Mouse (Mus musculus) brown adipose tissue, adult 24 weeks (tissue): ENCODE data around the gene Lrrc36. TPM values are rescaled to one million over a fixed set of nuclear protein-coding genes. Genes with fewer than 3 reads are reported as not detected.

ENCODE experiments used
- H3K27ac ChIP-seq: fragments of 200-500 bp; replicated peaks from 2 replicates; pipeline ENCODE4 v1.5.1; 2012; ENCODE audit warnings: low read depth, mild to moderate bottlenecking, low read length
- H3K4me1 ChIP-seq: fragments of 200-500 bp; 2 replicates; pipeline ENCODE4 v1.6.1; 2012; ENCODE audit warnings: low read length, mixed read lengths; ENCODE audit not compliant: control insufficient read depth, insufficient read depth, insufficient read length
- H3K4me3 ChIP-seq: fragments of 200-500 bp; 2 replicates; pipeline ENCODE4 v1.5.1; 2012; ENCODE audit warnings: low read depth, mild to moderate bottlenecking, low read length, moderate library complexity; ENCODE audit not compliant: insufficient read depth
- polyA plus RNA-seq: library from polyadenylated mRNA; stranded (reverse); fragments of >200 nt; gene quantifications from 2 replicates; pipeline ENCODE4 v1.2.4, GENCODE M21; 2012; ENCODE audit not compliant: missing spikeins, insufficient read depth, insufficient read length

The Lrrc36 gene
- polyA plus RNA-seq, result 0.88 and 1.0 TPM in 2 replicates

GRCm38 (mm10) chr8:105413391-105413790 lies at the start of gene Lrrc36, which contains the start of gene Kctd19:
Lrrc36 (plus strand) TSS chr8:105413571.
Kctd19 (minus strand) TSS chr8:105413502.
- Histone ChIP-seq H3K4me1 (no peaks in the 10 kb centered on the region), H3K27ac (no peak within 1 kb of the TSS), H3K4me3 (peak within 1 kb of the TSS; percentile 50)

GRCm38 (mm10) chr8:105367107-105367506 lies 46.3 kb upstream of the Lrrc36 start:
- peaks cover 6% of the 10 kb centered on the region; the same call in 1 of the 2 replicates for H3K4me1 ChIP-seq
- H3K27ac ChIP-seq, result no peak overlapping the region
- H3K4me3 ChIP-seq, result no peak overlapping the region

GRCm38 (mm10) chr8:105372473-105372872 lies 40.9 kb upstream of the Lrrc36 start:
- H3K27ac ChIP-seq, result no peak overlapping the region
- no peak overlapping the region for H3K4me3 ChIP-seq
- no peaks in the 10 kb centered on the region for H3K4me1 ChIP-seq

- H3K27ac ChIP-seq, result no peak within 1 kb of the TSS
- H3K4me1 ChIP-seq, result no peaks in the 10 kb centered on the region
- H3K4me3 ChIP-seq, result no peak within 1 kb of the TSS
Observed at GRCm38 (mm10) chr8:105373032-105373431, 40.3 kb upstream of the Lrrc36 start, which contains the start of gene Plekhg4. Plekhg4 (plus strand) TSS chr8:105373274.

- no peak overlapping the region for H3K27ac ChIP-seq
Observed at GRCm38 (mm10) chr8:105374513-105374966, 38.8 kb upstream of the Lrrc36 start.

GRCm38 (mm10) chr8:105378673-105379072 lies 34.7 kb upstream of the Lrrc36 start:
- H3K4me3 ChIP-seq, result no peak overlapping the region
- H3K4me1 ChIP-seq, result peaks cover 9% of the 10 kb centered on the region
- no peak overlapping the region for H3K27ac ChIP-seq

More at GRCm38 (mm10) chr8:105374513-105374966, 38.8 kb upstream of the Lrrc36 start:
- H3K4me1 ChIP-seq, result peaks cover 9% of the 10 kb centered on the region
- no peak overlapping the region for H3K4me3 ChIP-seq

- no peak overlapping the region for H3K4me3 ChIP-seq
- H3K4me1 ChIP-seq, result peaks cover 9% of the 10 kb centered on the region
- no peak overlapping the region for H3K27ac ChIP-seq
Observed at GRCm38 (mm10) chr8:105380308-105380707, 33.1 kb upstream of the Lrrc36 start.

- H3K4me1 ChIP-seq, result peaks cover 17% of the 10 kb centered on the region
- H3K27ac ChIP-seq, result no peak overlapping the region
- H3K4me3 ChIP-seq, result no peak overlapping the region
Observed at GRCm38 (mm10) chr8:105384070-105384469, 29.3 kb upstream of the Lrrc36 start.

- H3K27ac ChIP-seq, result peak overlapping the region; percentile 85; the same call in 1 of the 2 replicates
- H3K4me3 ChIP-seq, result no peak overlapping the region
- H3K4me1 ChIP-seq, result peaks cover 25% of the 10 kb centered on the region
Observed at GRCm38 (mm10) chr8:105387151-105387550, 26.2 kb upstream of the Lrrc36 start.

- H3K27ac ChIP-seq, result peak overlapping the region; percentile 85
- H3K4me1 ChIP-seq, result peaks cover 25% of the 10 kb centered on the region
- H3K4me3 ChIP-seq, result no peak overlapping the region
Observed at GRCm38 (mm10) chr8:105389096-105389495, 24.3 kb upstream of the Lrrc36 start.

- no peak overlapping the region for H3K4me3 ChIP-seq
Observed at GRCm38 (mm10) chr8:105393089-105393787, 20.1 kb upstream of the Lrrc36 start.

GRCm38 (mm10) chr8:105393915-105394314 lies 19.5 kb upstream of the Lrrc36 start:
- H3K4me1 ChIP-seq, result peaks cover 12% of the 10 kb centered on the region
- H3K27ac ChIP-seq, result no peak overlapping the region
- no peak overlapping the region for H3K4me3 ChIP-seq

More at GRCm38 (mm10) chr8:105393089-105393787, 20.1 kb upstream of the Lrrc36 start:
- Histone ChIP-seq H3K4me1 (peaks cover 18% of the 10 kb centered on the region), H3K27ac (no peak overlapping the region)

- Histone ChIP-seq H3K4me3 (no peak overlapping the region), H3K27ac (no peak overlapping the region), H3K4me1 (no peaks in the 10 kb centered on the region)
Observed at GRCm38 (mm10) chr8:105397747-105398146, 15.6 kb upstream of the Lrrc36 start.

- Histone ChIP-seq H3K4me3 (no peak overlapping the region), H3K27ac (no peak overlapping the region), H3K4me1 (no peaks in the 10 kb centered on the region)
Observed at GRCm38 (mm10) chr8:105400016-105400415, 13.4 kb upstream of the Lrrc36 start.

- no peak overlapping the region for H3K27ac ChIP-seq
- H3K4me3 ChIP-seq, result no peak overlapping the region
- no peaks in the 10 kb centered on the region for H3K4me1 ChIP-seq
Observed at GRCm38 (mm10) chr8:105403467-105403866, 9.9 kb upstream of the Lrrc36 start.

- no peaks in the 10 kb centered on the region for H3K4me1 ChIP-seq
- H3K27ac ChIP-seq, result no peak overlapping the region
- H3K4me3 ChIP-seq, result no peak overlapping the region
Observed at GRCm38 (mm10) chr8:105404496-105404895, 8.9 kb upstream of the Lrrc36 start.
